Mouse (Mus musculus) adrenal gland, postnatal 14 days (tissue): ENCODE results near the gene Raet1d. TPM values are rescaled to one million over a fixed set of nuclear protein-coding genes. Genes with fewer than 3 reads are reported as not detected.
A peak's percentile ranks its signal among the peaks of the same experiment; 100 is the strongest.
"Not testable (repeated sequence)": the region's sequence is repeated elsewhere in the genome, so short reads cannot be mapped to it uniquely, and the experiment has no call there.

Source experiments
- DNase-seq: peaks from one replicate; pipeline ENCODE4 v3.0.0; 2021; ENCODE audit warnings: mixed read lengths
- long read RNA-seq, 2 experiments: library from polyadenylated mRNA; stranded (forward); transcript quantifications; one replicate each; pipeline ENCODE4 v2.0.0; 2021
- total RNA-seq: library from RNA; stranded (reverse); gene quantifications from 2 replicates; pipeline ENCODE4 v1.2.3, GENCODE M21; 2021

The Raet1d gene
- 0.85 TPM in 1 of 2 replicates, not detected in the other for total RNA-seq
- long read RNA-seq, experiment 1 = 0 reads
- long read RNA-seq, experiment 2 = 0 reads

DNA sequence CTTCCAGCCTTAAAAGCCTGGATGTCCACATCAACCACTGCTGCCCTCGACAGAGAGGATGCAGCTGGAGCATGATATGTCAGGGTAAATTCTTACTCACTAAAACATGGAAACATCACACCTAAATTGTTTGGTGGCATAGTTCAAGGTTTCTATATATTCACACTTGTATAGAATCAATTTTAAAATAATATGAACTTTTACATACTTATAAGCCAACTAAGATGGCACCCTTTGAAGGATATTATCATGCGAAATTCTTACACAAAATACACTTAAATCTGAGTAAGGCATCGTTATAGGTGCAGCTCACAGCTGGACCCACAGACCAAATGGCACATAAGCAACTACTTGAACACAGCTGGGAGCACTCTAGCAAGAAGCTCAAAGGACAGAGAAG lies at the start of gene Raet1d:
Raet1d (plus strand) TSS at position 301 of the 400 bp plus-strand sequence.
- not testable (repeated sequence) for DNase-seq

DNA sequence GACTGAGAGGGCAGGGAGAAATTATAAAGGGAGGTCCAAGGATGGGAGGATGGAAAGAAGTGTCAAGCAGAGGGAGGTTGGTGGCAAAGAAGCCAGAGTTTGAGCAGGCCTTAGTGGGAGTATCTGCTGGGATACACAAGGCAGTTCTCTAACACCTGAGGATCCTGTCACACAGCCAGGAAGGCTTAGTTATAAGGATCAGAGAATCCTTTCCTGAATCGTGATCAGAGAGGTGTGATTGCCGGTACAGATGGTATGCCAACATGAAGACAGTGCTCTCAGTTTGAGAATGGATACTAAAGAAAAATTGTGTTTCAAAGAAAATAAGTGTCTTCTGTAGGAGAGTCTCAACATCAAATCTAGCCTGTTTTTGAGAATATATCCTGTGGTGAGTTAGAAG lies 37.5 kb upstream of the Raet1d start:
- DNase-seq = no peak

DNA sequence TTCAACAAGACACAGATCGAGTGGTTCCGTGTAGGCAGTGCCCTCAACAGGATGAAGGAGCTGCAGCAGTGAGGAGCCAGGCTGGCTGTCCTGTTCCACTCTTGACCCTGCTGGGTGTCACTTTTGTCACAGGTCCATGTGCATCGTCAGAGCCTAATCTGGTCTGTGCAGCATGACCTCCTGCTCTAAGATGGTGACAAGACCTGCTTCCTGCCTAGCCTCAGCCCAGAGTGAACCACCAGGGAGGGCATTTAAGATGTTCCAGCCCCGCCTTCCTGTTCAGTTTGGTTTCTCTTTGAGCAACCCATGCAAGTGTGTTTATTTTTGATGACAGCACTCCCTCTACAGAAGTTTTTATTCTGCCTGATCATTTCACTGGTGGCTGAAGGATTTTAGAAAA lies 14.6 kb upstream of the Raet1d start:
- DNase-seq = not testable (repeated sequence)

DNA sequence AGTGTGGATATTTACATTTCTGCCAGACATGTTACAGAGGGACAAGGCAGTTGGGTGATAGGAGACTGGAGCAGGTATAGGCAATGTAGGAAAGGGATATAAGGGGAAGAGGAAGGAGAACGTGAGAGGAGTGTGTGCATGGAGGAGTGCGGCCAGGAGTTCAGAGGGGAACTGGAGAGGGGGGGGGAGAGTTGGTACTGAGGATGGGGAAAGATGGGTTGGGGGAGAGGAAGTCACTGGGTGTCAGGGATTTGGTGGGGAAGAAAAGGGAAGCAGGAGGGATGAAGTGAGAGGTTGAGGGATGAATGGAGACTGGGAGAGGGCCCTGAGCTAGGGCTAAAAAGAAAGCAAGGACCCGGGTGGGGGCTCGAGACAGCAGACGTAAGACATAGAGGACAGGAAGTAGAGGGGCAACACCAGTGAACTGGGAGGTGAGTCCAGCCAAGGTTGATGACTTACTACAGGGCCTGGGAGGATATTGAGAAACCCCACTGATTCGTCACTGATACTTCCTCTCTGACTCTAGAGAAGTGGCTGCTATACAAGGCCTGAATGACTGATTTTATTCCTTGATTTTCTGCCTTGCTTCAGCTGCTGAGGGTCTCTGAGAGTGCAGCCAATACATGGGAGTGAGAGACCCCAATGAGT lies 6.7 kb upstream of the Raet1d start:
- DNase-seq = not testable (repeated sequence)

DNA sequence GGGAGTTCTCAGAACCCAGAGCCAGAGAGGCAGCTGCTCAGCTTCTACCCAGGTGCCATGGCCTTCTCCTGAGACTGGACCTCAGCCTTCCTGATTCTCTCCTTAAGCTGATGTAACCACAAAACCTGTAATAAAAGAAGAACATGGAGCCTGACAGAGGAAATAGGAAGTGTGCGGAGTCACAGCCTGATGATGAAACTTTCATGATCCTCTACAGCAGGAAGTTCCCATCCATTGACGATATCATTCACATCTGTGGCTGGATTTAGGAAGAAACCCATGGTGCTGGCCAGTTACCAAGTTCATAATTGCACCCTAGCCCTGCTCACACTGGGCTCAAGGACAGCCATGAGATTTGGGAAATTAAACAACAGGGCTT lies 6.2 kb upstream of the Raet1d start:
- not testable (repeated sequence) for DNase-seq

DNA sequence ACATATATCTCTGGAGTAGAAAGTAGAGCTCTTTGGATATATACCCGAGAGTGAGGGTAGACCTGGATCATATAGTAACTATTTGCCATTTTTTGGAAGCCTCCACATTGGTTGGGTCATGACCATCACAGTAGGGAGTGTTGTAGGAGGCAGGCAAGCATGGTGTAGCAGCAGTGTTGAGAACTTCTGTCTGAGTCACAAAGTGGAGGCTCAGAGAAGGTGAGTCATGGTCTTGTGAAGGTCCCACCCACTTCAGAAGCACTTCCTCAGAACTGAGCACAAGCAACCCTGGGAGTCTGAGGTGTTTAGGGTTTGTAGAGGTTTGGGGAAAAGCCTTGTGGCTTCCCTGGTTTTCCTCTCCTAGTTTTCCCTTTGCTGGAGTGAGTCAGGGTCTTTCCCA lies 3.0 kb upstream of the Raet1d start:
- not testable (repeated sequence) for DNase-seq

DNA sequence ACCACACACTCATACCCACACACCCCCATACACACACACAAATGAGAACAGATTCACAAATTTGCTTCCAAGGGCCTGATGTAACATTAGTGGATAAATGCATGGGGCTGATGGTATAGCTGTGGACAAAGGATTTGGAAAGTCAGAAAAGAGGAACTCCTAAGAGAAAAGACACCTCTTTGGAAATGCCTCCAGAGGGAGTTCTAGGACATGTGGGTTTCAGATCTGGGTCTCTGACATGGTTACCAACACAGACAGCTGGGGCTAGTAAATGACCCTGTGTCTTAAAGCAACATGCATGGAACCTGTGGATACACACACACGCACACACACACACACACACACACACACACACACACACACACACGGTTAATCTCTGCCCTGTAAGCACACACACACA lies 605 bp downstream of the Raet1d start:
- DNase-seq = not testable (repeated sequence)

DNA sequence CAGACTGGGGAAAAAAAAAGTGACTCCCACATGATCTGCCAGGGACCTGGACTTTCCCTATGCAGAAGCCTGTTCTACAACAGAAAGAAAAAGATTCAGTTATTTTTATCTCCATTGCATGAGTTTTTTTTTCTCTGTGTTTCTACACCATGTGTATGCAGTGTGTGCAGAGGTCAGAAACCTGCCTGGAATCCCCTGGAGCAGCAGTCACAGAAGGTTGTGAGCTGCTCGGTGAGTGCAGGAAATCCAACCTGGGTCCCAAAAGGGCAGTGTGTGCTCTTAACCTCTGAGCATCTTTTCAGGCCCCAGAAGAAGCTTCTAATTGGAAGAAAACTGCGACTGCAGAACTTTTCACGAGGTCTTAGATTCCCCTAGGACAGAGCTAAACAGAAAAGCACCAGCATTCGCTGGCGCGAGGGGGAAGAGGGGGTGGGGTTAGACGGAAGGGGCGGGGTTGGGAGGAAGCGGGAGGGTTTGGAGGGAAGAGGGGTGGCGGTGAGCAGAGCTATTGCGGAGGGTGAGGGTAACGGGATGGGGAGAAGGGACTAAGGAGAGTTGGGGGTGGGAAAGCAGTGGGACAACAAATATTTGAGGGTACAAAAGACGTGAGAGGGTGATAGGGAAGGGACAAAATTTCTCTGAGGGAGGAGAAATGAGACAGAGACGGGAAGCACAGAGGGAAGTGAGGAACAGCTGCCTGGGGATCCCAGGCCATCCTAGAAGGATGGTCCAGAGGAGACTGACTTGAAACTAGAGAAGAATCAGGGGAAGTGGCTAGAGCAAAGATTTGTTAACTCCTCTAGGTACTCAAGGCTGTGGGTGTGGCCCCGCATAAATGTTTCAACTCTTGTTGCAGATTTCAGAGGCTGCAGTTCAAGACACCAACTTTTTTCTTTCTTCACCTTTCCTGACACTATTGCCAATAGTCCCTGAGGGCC lies 1.3 kb downstream of the Raet1d start:
- not testable (repeated sequence) for DNase-seq

DNA sequence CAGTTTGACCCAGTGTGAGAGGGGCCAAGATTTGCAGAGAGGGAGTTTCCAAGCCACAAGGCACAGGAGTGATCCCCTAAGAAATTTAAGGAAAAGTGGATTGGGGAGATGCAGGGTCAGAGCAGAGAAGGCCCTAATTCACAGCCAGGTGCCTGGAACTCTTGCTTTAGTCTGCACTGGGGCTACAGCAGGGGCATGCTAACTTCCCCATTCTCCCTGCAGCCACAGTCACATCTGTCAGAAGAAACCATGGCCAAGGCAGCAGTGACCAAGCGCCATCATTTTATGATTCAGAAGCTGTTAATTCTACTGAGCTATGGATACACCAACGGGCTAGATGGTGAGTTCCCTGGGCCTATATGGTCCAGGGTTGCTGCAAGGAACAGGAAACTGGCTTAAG lies 2.1 kb downstream of the Raet1d start:
- DNase-seq = not testable (repeated sequence)

DNA sequence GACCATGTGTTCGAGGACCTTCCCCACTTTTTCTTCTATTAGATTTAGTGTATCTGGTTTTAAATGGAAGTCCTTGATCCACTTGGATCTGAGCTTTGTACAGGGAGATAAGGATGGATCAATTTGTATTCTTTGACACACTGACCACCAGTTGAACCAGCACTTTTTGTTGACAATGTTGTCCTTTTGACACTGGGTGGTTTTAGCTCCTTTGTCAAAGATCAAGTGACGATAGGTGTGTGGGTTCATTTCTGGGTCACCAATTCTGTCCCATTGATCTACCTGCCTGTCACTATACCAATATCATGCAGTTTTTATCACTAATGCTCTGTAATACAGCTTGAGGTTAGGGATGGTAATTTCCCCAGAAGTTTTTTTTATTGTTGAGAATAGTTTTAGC lies 4.6 kb downstream of the Raet1d start:
- DNase-seq = not testable (repeated sequence)

DNA sequence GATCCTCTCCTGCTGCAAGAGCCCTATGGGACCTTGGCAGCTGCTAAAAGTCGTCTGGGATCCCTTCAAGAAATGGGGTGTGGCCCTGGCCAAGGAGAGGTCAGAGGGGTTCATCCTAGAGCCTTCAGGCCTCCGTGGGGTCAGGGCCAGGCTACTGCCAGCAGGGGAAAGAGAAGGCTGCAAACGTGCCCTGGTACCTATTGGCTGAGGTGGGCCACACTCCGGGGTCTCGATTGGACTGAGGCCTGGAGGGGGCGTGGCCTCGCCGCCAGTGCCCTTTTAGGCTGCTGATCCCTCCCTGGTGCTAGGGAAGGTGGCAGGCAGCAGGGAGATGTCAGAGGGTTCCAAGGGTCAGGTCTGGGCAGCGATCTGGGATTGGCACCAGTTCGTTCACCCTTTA lies 20.9 kb downstream of the Raet1d start:
- DNase-seq = not testable (repeated sequence)

DNA sequence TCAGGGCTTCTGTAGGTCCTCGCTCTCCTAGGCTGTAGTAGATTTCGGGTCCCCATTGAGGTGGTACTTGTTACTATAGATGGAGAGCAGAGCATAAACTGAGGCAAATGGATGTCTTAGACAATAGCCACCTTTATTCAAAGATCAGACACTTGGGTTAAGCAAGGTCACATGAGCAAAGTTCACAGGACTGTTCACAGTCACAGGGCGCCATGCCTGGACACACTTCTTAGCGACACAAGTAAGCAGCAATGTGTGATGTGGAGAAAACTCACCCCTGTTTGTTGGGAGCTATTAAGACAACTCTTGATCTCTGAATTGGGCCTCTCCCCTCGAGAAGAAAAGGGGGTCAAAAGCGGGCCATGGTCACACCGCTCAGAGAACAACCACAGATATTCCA lies 29.8 kb downstream of the Raet1d start:
- not testable (repeated sequence) for DNase-seq

DNA sequence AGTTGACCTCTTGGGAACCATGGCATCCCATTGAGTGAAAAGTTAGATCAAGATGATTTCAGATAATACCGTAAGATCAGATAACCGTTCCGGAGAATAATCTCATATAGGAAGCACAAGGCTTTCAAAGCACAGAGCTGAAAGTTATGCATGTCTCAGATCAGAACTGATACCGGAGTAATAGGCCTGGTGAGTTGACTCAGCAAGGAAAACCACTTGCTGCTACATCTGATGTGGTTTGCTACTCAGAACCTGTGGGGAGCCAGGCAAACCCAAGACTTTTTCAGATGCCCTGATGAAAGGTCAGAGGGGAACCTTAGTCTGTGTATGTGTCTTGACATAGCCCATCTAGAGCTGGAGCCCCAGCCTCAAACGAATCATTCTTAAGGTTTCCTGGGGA lies 31.3 kb downstream of the Raet1d start:
- DNase-seq = not testable (repeated sequence)

DNA sequence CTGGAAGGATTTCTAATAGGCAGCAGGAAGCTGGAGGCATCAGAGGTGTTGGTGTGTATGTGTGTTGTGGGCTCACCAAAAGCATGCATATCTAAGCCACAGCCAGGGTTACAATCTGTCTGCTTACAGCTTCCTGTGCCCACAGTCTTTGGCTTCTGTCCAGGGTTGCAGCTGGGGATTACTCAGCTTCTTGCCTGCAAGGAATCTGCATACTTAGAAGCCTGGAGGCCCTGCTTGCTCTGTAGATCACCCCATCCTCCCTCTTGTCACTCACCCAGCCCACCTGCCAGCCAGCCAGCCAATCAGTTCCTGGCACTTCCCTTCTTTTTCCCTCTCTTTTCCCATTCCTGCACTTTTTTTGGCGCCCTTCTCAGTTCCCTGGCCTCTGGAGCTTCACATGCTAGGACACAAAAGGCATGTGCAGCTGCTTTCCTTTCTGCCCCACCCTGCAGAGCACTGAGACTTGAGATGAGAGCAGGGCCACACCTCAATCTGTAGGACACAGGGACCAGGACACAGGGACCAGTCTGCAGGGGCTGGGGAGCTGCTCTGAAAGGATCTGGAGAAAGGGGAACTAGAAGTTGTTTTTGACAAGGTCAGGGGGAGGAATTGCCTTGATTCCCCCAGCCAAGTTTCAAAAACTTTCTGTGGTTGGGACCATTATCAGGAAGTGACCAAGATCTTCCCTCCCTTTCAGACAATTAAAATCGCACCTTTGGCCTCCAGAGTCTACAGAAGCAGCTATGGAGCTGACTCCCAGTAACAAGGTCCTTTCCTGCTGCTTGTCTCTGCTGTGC lies 32.9 kb downstream of the Raet1d start:
- not testable (repeated sequence) for DNase-seq

DNA sequence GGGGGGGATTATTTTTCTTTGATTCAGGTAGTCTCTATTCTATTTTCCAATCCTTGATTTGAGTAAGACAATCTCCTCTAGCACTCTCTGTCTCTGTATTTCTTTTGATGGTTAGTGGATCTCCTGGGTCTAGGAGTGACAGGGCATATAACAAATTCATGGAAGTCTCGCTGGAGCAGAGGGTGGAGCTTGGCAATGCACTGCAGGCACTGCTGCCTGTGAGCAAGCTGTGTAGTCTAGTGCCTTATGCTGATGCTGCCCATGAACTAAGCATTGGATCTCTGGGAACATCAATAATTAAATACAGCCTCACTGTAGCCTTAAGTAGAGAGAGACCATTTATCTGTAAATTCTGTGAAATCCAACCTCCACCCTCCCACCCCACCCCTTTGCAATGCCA lies 36.3 kb downstream of the Raet1d start:
- not testable (repeated sequence) for DNase-seq

DNA sequence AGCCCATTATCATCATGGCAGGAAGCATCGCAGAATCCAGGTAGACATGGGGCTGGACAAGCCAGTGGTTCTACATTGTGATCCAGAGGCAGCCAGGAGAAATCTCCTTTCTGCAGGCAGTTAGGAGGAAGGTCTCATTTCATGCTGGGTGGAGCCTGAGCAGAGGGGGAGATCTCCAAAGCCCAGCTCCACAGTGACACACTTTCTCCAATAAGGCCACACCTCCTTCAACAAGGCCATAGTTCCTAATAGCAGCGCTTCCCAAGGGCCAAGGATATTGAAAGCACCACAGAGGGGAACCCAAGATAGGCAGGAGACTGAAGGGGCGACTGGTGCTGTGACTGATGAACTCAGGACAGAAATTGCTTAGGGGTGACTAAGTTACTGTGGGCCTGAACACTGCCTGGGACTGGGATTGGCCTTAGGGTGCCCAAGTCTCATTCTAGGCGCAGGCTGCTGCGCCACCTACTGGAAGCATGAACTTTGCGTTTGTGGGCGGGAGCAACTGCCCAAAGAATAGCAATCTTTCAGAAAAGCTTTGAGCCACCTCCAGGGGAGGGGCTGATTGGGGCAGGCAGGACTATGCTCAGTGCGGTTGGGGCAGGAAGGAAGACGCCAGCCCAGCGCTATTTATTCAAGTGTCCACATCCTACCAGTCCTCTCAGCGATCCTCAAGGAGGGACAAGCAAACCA lies 42.0 kb downstream of the Raet1d start:
- peak; percentile 71 for DNase-seq

DNA sequence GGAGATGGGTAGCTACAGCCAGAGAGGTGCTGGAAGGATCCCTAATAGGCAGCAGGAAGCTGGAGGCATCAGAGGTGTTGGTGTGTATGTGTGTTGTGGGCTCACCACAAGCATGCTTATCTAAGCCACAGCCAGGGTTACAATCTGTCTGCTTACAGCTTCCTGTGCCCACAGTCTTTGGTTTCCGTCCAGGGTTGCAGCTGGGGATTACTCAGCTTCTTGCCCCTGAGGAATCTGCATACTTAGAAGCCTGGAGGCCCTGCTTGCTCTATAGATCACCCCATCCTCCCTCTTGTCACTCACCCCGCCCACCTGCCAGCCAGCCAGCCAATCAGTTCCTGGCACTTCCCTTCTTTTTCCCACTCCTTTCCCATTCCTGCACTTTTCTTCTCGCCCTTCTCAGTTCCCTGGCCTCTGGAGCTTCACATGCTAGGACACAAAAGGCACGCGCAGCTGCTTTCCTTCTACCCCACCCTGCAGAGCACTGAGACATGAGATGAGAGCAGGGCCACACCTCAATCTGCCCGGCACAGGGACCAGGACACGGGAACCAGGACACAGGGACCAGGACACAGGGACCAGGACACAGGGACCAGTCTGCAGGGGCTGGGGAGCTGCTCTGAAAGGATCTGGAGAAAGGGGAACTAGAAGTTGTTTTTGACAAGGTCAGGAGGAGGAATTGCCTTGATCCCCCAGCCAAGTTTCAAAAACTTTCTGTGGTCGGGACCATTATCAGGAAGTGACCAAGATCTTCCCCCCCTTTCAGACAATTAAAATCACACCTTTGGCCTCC lies 53.5 kb downstream of the Raet1d start:
- peak; percentile 42 for DNase-seq
